Mouse (Mus musculus) retina, postnatal 1 day (tissue): ENCODE data around the gene Olfr418.
"Not testable (repeated sequence)": the region's sequence is repeated elsewhere in the genome, so short reads cannot be mapped to it uniquely, and the experiment has no call there.

ENCODE experiments used
- DNase-seq: peaks from one replicate; pipeline ENCODE4 v3.0.0-alpha.2; 2012

Olfr418 gene

GRCm38 (mm10) chr1:173265701-173266100 is at the start of gene Olfr418:
TSS of gene Olfr418 (plus strand) at chr1:173266001.
- DNase-seq, result no peak

DNA sequence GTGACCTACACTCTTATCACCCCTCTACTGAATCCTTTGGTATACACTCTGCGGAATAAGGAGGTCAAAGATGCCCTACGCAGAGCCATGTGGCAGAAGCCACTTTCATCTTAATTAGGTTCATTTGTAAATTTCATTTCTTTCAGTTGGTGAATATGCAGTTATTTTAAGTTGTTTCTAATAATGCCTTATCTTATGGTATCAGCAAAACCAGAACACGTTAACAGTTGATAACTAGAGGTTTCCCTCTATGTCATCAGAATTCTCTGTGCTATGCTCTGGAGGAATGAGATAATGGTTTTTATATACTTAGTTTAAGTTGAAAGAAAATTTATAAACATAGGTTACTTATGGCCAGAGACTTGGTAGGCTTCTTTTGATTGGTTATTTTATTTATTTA is 49.3 kb upstream of the Olfr418 start:
- no peak for DNase-seq

DNA sequence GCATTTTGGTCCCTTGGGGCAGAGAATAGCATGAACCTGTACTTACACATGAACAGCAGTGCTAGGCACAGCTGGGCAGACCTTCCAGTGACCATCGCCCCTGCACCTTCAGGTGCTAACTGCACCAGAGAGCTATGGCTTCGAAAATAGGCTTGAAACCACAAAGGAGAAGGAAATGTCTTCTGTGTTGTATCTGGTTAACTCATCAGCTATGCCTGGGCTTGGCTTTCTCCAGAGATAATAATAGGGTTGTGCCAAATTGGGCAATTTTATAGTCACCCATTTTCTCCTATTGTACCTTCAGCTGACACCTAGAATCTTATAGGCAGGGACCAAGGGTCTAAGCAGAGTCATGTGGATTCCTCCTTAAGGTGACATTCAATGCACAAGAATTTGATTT is 38.7 kb upstream of the Olfr418 start, which contains the start of gene Fcer1a:
TSS of gene Fcer1a (minus strand) at position 134 of the 400 bp plus-strand sequence.
- no peak for DNase-seq

DNA sequence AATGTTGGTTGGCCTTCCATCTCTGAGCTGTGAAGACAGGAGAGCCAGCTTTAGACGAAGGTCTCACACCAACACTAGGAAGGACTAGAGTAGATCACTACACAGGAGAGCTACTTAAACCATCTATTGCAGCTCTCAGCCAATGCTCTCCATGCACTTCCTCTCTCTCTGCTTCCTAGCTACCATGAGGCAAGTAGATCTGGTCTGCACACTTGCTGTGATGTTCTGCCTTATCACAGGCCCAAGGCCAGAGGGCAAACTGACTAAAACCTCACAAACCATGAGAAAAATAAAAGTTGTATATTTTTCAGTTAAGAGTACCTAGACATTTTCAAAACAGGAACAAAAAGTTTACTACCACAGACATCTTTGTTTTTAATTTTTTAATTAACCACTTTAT is 28.8 kb upstream of the Olfr418 start:
- DNase-seq, result not testable (repeated sequence)

GRCm38 (mm10) chr1:173249888-173250287 is 15.9 kb upstream of the Olfr418 start:
- DNase-seq, result no peak

GRCm38 (mm10) chr1:173277677-173278076 is 11.9 kb downstream of the Olfr418 start, which contains the start of gene Mptx2:
TSS of gene Mptx2 (minus strand) at chr1:173277777.
- DNase-seq, result no peak

DNA sequence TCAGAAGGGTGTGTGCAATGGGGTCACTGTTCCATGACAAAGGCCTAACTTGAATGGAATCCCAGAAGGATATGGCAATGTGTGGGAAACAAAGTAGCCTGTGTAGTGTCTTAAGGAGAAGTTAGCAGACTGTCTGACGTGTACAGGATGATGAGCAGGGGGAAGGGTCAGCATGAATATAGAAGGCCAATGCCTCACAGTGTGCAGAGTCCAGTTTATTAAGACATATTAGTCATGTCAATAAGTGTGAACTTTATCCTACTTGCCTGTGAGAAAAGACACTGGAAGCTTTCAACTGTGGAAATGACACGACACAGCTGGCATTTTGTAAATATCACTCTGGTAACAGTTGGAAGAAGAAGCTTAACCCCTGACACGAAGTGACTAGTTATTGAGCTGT is 37.0 kb downstream of the Olfr418 start:
- not testable (repeated sequence) for DNase-seq

DNA sequence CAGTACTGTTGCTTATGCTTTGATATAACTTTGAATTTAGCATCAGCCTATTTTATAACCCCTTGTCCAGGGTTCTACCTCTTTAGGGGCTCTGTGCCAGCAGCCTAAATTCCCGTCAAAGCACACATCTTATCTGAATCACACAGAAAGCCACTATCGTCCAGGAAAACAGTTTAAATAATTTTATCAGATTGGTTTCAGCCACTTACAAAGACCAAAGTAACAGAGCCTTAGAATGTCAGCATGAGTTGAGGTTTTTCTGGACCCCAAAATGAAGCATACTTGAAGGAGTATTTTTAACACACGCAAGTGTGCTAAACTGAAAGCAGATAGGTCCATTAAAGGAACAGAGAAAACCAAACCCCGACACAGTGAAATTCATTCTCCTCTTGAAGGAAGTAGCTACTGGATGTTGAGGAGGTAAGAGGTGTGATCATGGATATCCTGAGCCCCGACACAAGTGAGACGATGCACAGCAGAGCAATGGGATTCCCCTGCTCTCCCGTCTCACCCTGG is 47.8 kb downstream of the Olfr418 start:
- not testable (repeated sequence) for DNase-seq

DNA sequence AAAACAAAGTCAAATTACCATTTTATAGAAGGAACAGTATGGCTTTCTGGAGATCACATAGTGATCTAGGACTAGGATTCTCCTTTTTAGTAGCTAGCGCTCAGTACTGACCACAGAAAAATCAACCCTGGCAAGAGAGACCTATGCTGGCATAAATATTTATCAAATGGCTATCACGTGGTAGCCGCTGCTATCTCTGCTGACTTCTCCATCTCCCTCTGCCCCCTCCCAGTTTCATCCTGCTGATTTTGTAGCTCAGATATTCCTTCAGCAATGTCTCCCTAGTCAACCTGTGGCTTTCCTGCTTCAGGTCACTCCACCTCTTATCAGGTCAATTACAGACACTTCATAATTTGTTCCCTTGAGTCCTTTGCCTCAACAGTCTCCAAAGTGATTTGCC is 49.9 kb downstream of the Olfr418 start:
- no peak for DNase-seq

- DNase-seq, result no peak
These were observed 52.2 kb downstream of the Olfr418 start for GRCm38 (mm10) chr1:173317925-173318477.

- no peak for DNase-seq
These were observed 55.9 kb downstream of the Olfr418 start for GRCm38 (mm10) chr1:173321593-173322248.

DNA sequence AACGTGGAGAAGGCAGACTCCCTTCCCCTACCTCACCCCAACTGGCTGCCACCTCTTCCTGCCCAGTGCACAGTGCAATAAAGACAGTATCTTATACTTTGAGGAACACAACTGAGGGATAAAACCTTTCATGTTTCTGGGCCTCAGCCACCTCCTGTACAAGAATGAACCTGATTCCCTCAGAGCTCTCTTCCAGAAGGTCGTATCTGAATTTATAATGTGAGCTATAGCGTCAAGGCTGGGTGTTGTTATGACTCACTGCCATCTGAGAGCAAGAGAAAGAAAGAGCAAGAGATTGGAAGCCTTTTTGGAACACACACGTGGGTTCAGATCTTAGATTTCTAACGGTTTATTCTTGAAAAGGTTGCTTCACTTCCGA is 56.4 kb downstream of the Olfr418 start:
- DNase-seq, result no peak
